Mouse (Mus musculus) kidney, postnatal 14 days (tissue): ENCODE data around the gene Hoxc4.

Experiments
- DNase-seq: peaks from one replicate; pipeline ENCODE4 v3.0.0; 2022; ENCODE audit warnings: mixed read lengths

Hoxc4 gene

GRCm38 (mm10) chr15:103018636-103019035, at the start of gene Hoxc4:
Gene Hoxc4 (plus strand): TSS chr15:103018934.
- DNase-seq, result no peak

- DNase-seq, result no peak
Observed at GRCm38 (mm10) chr15:102969296-102969695, 49.4 kb upstream of the Hoxc4 start.

DNA sequence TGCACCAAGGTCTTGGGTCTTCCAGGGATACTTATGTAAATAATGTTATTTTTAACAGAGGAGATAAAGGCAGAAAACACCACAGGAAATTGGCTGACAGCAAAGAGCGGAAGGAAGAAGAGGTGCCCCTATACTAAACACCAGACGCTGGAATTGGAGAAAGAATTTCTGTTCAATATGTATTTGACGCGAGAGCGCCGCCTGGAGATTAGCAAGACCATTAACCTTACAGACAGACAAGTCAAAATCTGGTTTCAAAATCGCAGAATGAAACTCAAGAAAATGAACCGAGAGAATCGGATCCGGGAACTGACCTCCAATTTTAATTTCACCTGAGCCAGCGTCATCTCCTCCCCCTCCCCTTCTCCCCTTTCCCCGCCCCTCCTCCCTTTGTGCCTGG, 48.0 kb upstream of the Hoxc4 start:
- peak; percentile 62 for DNase-seq

GRCm38 (mm10) chr15:102972254-102972653, 46.5 kb upstream of the Hoxc4 start:
- no peak for DNase-seq

DNA sequence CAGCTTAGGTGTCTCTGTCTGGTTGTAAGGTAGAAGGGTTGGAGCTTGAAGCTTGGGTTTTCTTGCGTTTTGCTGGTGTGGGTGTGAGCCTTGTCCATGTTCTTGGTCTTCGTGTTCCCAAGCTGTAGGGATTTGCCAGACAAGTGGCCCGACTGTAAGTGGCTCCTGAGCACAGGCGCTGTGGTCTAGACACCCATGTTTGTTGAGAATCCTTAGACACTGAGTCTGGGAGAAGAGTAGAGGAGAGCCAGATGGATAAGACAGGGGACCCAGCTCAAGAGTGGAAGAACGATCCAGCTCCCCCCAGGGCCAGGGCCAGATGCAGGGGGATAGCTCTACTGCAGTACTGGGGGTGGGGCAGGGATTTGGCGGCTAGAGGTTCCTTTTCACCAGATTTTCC, 46.0 kb upstream of the Hoxc4 start:
- no peak for DNase-seq

GRCm38 (mm10) chr15:102975034-102975433, 43.7 kb upstream of the Hoxc4 start:
- DNase-seq, result no peak

- DNase-seq, result peak; percentile 70
Observed at GRCm38 (mm10) chr15:102975688-102976111, 43.0 kb upstream of the Hoxc4 start.

- DNase-seq, result no peak
Observed at GRCm38 (mm10) chr15:102976171-102976570, 42.6 kb upstream of the Hoxc4 start, which contains the start of gene Hoxc9. Gene Hoxc9 (plus strand): TSS chr15:102976439.

DNA sequence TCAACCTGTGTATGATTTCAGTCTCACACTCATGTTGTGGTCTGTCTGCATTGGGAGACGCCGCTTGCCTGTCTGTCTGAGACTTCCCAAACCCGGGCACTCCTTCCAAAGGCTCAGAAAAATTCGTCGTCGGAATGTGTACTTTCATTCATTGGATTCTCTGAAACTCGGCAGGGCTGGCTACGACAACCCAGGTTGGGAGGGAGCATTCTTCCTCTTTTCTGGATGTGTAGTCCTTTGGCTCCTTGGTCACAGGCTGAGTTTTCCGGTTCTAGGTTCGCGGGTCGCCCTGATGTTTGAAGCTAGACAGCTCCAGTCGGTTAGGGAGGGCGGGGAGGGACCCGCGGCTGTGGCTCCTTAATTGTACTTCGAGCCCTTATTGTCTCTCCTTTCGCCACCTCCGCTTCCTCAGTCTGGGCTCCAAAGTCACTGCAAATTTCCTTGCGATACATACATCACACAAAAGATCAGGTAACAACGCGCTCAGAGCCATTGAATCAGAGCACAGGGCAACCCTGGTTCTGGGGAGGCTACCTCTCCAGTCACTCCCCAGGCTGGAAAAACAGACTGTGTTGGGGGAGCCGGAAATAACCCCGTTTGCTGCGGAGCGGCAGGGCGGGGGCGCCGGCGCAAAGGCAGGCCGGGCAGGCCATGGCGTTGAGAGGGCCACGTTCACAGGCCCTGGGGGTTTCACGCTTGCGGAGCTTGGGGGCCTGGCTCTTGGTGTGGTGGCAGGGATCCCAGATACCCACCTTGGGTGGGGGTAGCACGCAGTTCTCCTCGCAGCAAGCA, 41.9 kb upstream of the Hoxc4 start:
- DNase-seq, result no peak

- DNase-seq, result no peak
Observed at GRCm38 (mm10) chr15:102977423-102977974, 41.2 kb upstream of the Hoxc4 start.

DNA sequence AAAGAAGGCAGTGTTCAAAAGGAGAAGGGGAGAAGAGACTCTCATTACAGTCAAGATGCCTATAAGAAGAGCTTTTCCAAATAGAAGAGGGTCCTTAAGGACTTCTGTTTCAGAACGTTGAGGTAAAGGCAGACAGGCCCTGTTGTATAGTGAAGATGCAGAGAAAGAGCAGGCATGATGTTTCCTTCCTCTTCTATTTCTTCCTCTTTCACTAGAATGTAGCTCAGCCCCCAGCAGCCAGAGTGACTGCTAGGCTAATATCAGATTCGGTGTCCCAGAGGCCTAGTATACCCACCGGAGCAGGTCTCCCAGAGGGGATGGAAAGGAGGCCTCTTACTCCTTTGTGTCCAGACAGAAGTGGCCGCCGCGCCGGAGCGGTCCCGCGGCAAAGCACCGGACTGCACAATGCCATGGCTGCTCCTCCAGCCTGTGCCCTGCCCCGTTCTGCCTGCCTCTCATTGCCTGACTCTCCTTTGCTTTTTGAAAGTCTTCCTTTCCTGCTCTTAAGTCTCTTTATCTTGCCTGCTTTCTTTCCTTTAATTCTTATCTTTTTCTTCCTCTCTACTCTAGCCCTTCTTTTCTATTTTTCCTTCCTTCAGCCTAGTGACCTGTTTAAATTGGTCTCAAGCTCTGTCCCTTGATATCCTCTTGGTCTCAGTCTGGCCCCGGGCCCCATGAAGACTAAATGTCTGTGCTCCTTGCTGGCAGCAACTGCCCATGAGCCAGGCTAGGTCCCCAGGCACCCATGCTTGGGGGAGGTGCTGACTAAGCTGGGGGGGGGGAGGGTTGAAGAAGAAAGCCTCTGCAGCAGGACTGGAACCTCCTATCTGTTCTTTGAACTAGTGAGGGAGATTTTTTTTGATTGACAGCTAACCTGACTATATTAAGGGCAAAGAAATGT, 39.9 kb upstream of the Hoxc4 start:
- no peak for DNase-seq

DNA sequence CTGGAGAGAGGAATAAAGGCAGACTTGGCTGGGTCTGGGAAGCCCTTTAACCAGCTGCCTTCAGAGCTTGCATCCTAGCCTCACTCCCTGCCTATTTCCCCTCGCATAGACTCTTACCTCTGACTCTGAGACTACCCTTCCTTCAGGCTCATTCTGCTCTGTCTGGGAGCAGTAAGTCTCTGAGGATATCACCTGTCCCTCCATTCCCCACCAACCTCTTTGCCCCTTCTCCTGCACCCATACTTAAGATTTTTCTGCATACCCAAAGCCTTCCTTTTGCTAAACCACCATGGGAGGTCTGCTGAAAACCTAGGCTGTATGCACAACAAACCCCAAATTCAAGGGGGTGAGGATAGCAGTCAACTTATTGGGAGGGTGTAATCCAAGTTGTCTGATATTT, 38.8 kb upstream of the Hoxc4 start:
- no peak for DNase-seq

GRCm38 (mm10) chr15:102980352-102980751, 38.4 kb upstream of the Hoxc4 start:
- DNase-seq, result no peak

GRCm38 (mm10) chr15:102980912-102981311, 37.8 kb upstream of the Hoxc4 start:
- no peak for DNase-seq

GRCm38 (mm10) chr15:102981379-102982288, 37.1 kb upstream of the Hoxc4 start:
- DNase-seq, result peak; percentile 74

GRCm38 (mm10) chr15:102983716-102984115, 35.0 kb upstream of the Hoxc4 start:
- no peak for DNase-seq

DNA sequence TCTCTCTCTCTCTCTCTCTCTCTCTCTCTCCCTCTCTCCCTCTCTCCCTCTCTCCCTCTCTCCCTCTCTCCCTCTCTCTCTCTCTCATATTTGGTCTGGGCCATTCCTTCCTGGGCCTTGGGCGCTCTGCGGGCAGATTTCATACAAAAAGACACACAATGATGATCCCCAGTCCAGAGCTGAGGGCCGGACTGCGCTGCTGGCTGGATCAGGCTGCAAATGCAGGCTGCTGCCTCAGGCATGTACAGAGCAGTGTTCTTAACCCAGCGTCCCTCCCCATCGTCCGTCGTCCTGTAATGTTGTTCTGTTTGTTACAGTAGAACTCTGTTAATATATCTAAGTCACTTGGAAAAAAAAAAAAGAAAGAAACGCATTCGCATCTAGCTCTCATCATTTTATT, 34.2 kb upstream of the Hoxc4 start:
- DNase-seq, result no peak

DNA sequence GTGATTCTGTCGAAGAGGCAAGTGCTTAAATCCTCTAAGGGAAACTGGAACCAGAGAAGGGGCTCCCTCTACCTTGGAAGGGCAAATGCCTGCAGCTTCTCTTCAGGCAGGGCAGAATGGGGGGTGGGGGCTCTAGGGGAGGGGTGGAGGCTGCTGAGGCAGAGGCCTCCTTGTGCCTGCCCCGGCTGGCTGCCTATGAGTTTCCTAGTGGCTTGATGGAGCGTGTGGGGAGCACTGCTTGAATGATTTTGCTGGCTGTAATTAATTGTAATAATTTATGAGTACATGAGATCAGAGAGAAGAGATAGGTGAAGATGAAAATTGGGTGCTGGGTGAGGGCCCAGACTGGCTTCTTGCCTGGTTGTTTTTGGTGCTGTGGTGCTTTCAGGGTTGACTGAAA, 33.8 kb upstream of the Hoxc4 start:
- no peak for DNase-seq

DNA sequence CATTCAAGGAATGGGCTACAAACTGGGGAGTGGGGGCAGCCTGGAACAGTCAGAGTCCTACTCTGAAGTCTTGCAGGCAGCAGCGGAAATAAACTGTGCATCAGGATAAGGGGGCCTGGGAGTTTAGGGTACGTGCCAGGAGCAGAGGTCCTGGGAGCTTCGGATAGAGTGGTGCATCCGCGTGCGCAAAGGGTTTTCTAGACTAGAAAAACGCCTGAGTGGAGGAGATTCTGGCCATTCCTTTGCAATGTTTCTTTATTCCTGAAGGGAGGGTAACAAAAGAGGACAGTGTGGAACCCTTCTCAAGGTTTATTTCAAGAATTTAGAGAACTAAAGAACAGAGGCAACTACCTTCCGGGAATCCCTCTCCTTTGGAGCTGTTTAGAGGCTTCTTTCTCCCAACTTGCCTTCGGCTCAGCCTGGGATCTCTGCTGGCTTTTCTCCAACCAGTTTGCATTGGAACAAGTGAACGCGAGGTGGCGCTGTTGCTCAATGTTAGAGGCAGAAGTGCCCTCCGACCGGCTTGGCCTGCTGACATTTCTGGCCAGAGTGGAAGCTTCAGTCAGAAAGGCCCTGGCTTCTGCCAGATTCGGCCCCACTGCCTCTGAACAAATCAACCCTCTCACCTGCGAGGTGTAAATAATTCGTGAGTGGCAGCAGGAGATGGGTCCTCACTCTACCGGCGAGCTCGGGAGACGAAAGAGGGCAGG, 31.5 kb upstream of the Hoxc4 start:
- peak; percentile 95 for DNase-seq

GRCm38 (mm10) chr15:102988078-102988477, 30.7 kb upstream of the Hoxc4 start:
- DNase-seq, result no peak
